Mouse (Mus musculus) R1 (cell line): ENCODE measurements around the gene 1700017N19Rik.

Experiments used
- DNase-seq: peaks from one replicate; pipeline ENCODE4 v3.0.0-alpha.2; 2018; ENCODE audit warnings: low read depth, low spot score

The 1700017N19Rik gene

GRCm38 (mm10) chr10:100661970-100662590 is 71.8 kb downstream of the 1700017N19Rik start:
- no peak for DNase-seq
